Comparison of ENCODE assay signal across 12 mouse cellular contexts in genomic region chr13:91476596-91477100, GRCm38 (mm10).
"Had no signal": no experiment of that assay in that cellular context is flagged by ENCODE, and none has a peak within 500 bp of the region (broad histone marks: within the 10 kb centered on the region; RNA-seq: fewer than 3 reads in every experiment).

No protein-coding gene starts in this region.

- H3K9me3 ChIP-seq: limb, embryonic 10.5 days; lung, embryonic 15.5 days; midbrain, embryonic 10.5 days; neural tube, embryonic 15.5 days had no signal

- DNase-seq: midbrain, embryonic 14.5 days; right cerebral cortex, adult 18-20 months; right cerebral cortex, postnatal 25 days; thymus, postnatal 4 days had no signal

- H3K36me3 ChIP-seq: lung, embryonic 15.5 days; neural tube, embryonic 15.5 days had no signal

- H3K4me3 ChIP-seq: layer of hippocampus, adult 2 months; limb, embryonic 10.5 days; lung, embryonic 15.5 days; midbrain, embryonic 10.5 days; myocyte; neural tube, embryonic 15.5 days had no signal

- ATAC-seq: inflammation-experienced regulatory T-cells, adult 6 months; intestine, postnatal 0 days had no signal

- H3K4me2 ChIP-seq: lung, embryonic 15.5 days; neural tube, embryonic 15.5 days had no signal

- H3K27me3 ChIP-seq: lung, embryonic 15.5 days; neural tube, embryonic 15.5 days had no signal

- H3K9ac ChIP-seq: lung, embryonic 15.5 days; neural tube, embryonic 15.5 days had no signal

- H3K27ac ChIP-seq: layer of hippocampus, adult 2 months; limb, embryonic 10.5 days; lung, embryonic 15.5 days; midbrain, embryonic 10.5 days; neural tube, embryonic 15.5 days had no signal
